Mouse (Mus musculus): ENCODE results near the gene Fam193b. TPM values are rescaled to one million over a fixed set of nuclear protein-coding genes. Genes with fewer than 3 reads are reported as not detected.

Fam193b gene
- polyA plus RNA-seq, 1 experiment from 2014 or later, result 34.3 TPM

Small RNA genes within 50 kb of the gene (microRNA-seq; reads per million reads assigned to microRNA genes)
- gene Mir6945, result 0.40 reads per million

Other genes starting within 250 kb of the Fam193b start
- 94.2 and 104 TPM in 2 replicates for gene Rab24, start 249.2 kb downstream of the Fam193b start, polyA plus RNA-seq (2014; fragmentation: Nextera tagmentation; extraction: Ambion mirVana)
- 33.2 and 37.1 TPM in 2 replicates for gene Mxd3, start 241.3 kb downstream of the Fam193b start, polyA plus RNA-seq (2014; fragmentation: Nextera tagmentation; extraction: Ambion mirVana)
- gene Lman2, start 208.3 kb downstream of the Fam193b start, polyA plus RNA-seq (2014; fragmentation: Nextera tagmentation; extraction: Ambion mirVana), result 45.0 and 52.0 TPM in 2 replicates
- gene Rgs14, start 201.4 kb downstream of the Fam193b start, polyA plus RNA-seq (2014; fragmentation: Nextera tagmentation; extraction: Ambion mirVana), result 0.66 and 0.75 TPM in 2 replicates
- gene Slc34a1, start 172.9 kb downstream of the Fam193b start, polyA plus RNA-seq (2014; fragmentation: Nextera tagmentation; extraction: Ambion mirVana), result not detected in 2 replicates
- 0.71 and 1.0 TPM in 2 replicates for gene Pfn3, start 155.9 kb downstream of the Fam193b start, polyA plus RNA-seq (2014; fragmentation: Nextera tagmentation; extraction: Ambion mirVana)
- gene F12, start 144.3 kb downstream of the Fam193b start, polyA plus RNA-seq (2014; fragmentation: Nextera tagmentation; extraction: Ambion mirVana), result not detected in 2 replicates
- 25.0 and 28.9 TPM in 2 replicates for gene Grk6, start 126.0 kb downstream of the Fam193b start, polyA plus RNA-seq (2014; fragmentation: Nextera tagmentation; extraction: Ambion mirVana)
- gene Prr7, start 106.9 kb downstream of the Fam193b start, polyA plus RNA-seq (2014; fragmentation: Nextera tagmentation; extraction: Ambion mirVana), result 6.7 and 7.4 TPM in 2 replicates
- gene Dbn1, start 83.0 kb downstream of the Fam193b start, polyA plus RNA-seq (2014; fragmentation: Nextera tagmentation; extraction: Ambion mirVana), result 396 and 523 TPM in 2 replicates
- 124 and 127 TPM in 2 replicates for gene Pdlim7, start 57.4 kb downstream of the Fam193b start, polyA plus RNA-seq (2014; fragmentation: Nextera tagmentation; extraction: Ambion mirVana)
- gene Dok3, start 41.8 kb downstream of the Fam193b start, polyA plus RNA-seq (2014; fragmentation: Nextera tagmentation; extraction: Ambion mirVana), result 1.4 and 2.9 TPM in 2 replicates
- 72.0 and 75.7 TPM in 2 replicates for gene Ddx41, start 34.5 kb downstream of the Fam193b start, polyA plus RNA-seq (2014; fragmentation: Nextera tagmentation; extraction: Ambion mirVana)
- gene Tmed9, start 2.6 kb upstream of the Fam193b start, polyA plus RNA-seq (2014; fragmentation: Nextera tagmentation; extraction: Ambion mirVana), result 66.6 and 70.4 TPM in 2 replicates
- 10.4 and 12.2 TPM in 2 replicates for gene B4galt7, start 28.8 kb upstream of the Fam193b start, polyA plus RNA-seq (2014; fragmentation: Nextera tagmentation; extraction: Ambion mirVana)
- 92.9 and 105 TPM in 2 replicates for gene Caml, start 51.9 kb upstream of the Fam193b start, polyA plus RNA-seq (2014; fragmentation: Nextera tagmentation; extraction: Ambion mirVana)
- 25.4 and 29.9 TPM in 2 replicates for gene Ddx46, start 63.9 kb upstream of the Fam193b start, polyA plus RNA-seq (2014; fragmentation: Nextera tagmentation; extraction: Ambion mirVana)
- gene B230219D22Rik, start 122.0 kb upstream of the Fam193b start, polyA plus RNA-seq (2014; fragmentation: Nextera tagmentation; extraction: Ambion mirVana), result 56.4 and 61.4 TPM in 2 replicates
- gene Txndc15, start 143.5 kb upstream of the Fam193b start, polyA plus RNA-seq (2014; fragmentation: Nextera tagmentation; extraction: Ambion mirVana), result 128 and 142 TPM in 2 replicates
- 16.5 and 19.7 TPM in 2 replicates for gene Pcbd2, start 156.2 kb upstream of the Fam193b start, polyA plus RNA-seq (2014; fragmentation: Nextera tagmentation; extraction: Ambion mirVana)
- not detected in 2 replicates for gene Catsper3, start 213.4 kb upstream of the Fam193b start, polyA plus RNA-seq (2014; fragmentation: Nextera tagmentation; extraction: Ambion mirVana)